Mouse (Mus musculus): Measurements from ENCODE around the gene Rab3d.

DNA sequence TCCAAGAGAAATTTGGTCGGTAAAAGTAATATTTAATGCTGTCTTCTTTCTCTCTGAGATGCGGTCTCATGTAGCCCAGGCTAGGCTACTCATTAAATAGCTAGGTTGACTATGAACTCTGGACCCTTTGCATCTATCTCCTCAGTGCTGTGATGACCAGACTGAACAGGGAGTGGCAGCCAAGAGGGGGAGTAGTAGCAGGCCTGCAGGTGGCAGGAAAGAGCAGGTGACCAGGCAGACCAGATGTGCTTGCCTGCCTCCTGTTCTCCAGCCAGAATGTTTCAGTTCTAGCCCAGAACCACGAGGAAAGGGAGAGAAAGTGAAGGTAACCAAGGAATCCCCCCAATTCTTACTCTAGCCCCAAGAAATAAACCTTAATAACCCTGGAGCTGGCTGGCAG is 28.8 kb downstream of the Rab3d start:
- peak; percentile 61 for TF ChIP-seq CTCF (IDR thresholded peaks at IDR 0.05)
- no peak for TF ChIP-seq EP300 (IDR thresholded peaks at IDR 0.05)
